Mouse (Mus musculus): ENCODE results near the gene Dram1.

Gene Dram1

DNA sequence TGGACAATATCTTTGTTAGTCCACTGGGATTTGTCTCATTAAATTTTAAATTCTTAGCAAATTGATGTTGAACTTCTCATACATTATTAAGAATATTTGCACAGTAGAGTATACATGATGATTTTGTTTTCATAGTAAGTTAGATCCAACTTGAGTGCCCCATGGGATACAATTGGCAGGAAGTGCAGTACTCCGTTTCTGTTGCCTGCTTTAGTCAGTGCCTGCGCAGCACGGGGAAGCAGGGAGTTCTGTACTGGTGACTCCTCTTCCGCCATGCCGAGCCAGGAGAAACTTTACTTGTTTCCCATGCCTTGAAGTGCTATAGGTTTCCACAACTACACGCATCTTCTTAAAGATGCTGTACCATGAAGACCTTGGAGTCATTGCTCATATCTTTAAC lies 83.8 kb downstream of the Dram1 start:
- DNase-seq (ENCODE audit: low read depth, low spot score), result no peak

DNA sequence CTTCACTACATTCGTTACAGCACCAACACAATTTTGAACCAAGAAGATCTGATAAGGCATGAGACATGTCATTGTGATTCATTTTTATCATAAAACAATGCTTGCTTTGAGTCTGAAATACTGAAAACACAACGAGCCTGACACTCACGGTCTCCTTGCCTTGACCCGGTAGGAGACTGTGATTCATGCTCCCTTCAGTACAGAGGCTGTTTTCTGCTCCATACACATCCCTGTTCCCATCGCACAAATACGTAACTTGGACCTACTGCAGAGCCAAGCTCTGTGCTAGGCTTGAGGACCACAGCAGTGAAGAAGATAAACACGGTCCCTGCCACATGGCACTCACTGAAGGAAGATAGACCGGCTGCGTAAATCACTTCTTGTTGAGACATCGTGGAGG lies 90.8 kb downstream of the Dram1 start:
- DNase-seq (ENCODE audit: low read depth, low spot score), result no peak

DNA sequence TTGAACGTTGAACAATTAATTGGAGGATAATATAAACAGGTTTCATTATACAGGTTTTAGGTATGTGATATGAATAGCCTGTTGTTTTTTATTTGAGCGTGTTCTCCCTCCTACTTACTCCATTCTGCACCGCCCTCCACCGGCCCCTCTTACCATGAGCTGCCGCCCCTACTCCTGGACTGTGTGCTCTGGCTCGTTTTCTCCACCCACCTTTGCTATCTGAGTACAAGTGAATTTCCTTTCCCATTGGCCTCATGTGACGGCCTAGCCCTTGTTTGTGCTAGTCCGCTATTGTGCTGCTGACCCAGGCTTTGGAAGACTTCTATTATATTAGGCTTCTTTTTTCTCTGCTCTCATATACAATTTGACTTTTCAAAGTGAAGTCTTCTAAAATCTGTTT lies 91.6 kb downstream of the Dram1 start:
- no peak for DNase-seq (ENCODE audit: low read depth, low spot score)

DNA sequence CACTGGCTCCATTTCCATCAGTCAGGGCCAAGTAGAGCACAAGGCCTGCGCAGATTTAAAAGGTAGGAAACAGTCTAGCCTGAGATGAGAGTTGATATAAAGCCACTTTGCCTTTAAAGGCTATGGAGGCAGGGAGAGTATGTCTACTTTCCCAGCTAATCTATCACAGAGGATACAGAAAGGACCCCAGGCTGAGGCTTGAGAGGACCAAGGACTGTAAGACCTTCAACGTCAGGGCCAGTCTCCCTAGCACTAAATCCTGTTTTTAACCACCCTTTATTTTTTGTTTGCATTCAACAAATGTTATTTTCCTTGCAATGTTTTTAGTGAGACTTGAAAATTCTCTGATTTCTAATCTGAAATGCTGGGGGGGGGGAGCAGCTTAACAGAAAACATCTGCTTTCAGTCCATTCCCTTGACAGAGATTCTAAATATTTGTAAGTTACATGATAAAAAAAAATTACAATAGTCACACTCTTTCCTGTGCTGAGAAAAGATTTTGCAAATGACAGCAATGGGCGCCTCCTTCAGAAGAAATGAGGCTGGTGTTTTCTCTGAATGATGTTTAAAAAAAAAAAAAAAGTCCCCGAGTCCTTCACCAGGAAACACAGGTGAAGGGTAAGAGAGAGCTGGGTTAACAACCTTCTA lies 94.4 kb downstream of the Dram1 start:
- no peak for DNase-seq (ENCODE audit: low read depth, low spot score)

DNA sequence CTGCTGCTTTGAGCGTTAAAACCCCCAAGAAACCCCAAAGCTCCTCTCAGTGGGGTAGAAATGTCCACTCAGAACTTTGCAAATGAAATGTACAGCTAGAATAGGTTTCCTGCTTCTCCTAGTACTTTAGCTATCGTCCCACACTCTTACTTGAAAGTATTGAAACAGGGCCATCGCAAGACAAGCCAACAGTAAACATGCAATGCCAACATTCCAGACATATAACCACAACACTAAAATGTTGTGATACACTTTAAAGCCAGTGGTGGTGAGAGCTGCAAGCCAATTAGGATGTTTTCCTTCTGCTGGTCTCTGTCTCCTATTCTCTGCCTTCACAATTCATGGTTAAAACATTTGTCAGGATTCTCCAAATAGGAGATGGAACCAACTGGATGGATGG lies 97.2 kb downstream of the Dram1 start:
- DNase-seq (ENCODE audit: low read depth, low spot score), result no peak

DNA sequence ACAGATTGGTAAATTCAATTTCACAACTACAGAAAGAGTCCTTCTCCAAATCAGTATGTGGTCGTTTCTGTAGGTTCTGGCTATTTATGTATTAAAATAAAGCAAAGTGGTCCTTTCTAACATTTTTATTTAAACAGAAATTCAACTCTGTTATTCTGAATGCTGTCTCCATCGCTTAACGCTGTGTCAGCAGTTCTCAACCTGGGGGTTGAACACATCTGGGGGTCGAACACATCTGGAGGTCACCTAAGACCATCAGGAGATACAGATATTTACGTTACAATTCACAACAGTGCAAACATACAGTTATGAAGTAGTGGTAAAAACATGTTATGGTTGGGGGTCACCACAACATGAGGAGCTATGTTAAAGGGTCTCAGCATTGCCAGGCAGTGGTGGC lies 104.8 kb downstream of the Dram1 start:
- DNase-seq (ENCODE audit: low read depth, low spot score), result no peak
